Mouse (Mus musculus) stomach, embryonic 15.5 days (tissue): ENCODE measurements around the gene Cdh4. TPM values are rescaled to one million over a fixed set of nuclear protein-coding genes. Genes with fewer than 3 reads are reported as not detected.
A peak's percentile ranks its signal among the peaks of the same experiment; 100 is the strongest.

ENCODE experiments used
- ATAC-seq: fragments of 200-750 bp; cut with Nextera tagmentation; 2 replicates; pipeline ENCODE4 v1.8.0; 2017; ENCODE audit warnings: low read depth, moderate number of reproducible peaks, moderate TSS enrichment; ENCODE audit not compliant: insufficient read depth, low FRiP score
- H3K27ac ChIP-seq: fragments of 300-500 bp; sonication (generic); 2 replicates; pipeline ENCODE4 v1.5.1; 2015; ENCODE audit warnings: mild to moderate bottlenecking, inconsistent platforms
- H3K27me3 ChIP-seq: fragments of 300-500 bp; sonication (generic); replicated peaks from 2 replicates; pipeline ENCODE4 v1.6.1; 2015; ENCODE audit warnings: inconsistent platforms
- H3K36me3 ChIP-seq: fragments of 300-500 bp; sonication (generic); 2 replicates; pipeline ENCODE4 v1.6.1; 2015; ENCODE audit warnings: inconsistent platforms
- H3K4me1 ChIP-seq: fragments of 300-500 bp; sonication (generic); 2 replicates; pipeline ENCODE4 v1.6.1; 2015; ENCODE audit warnings: inconsistent platforms
- H3K4me2 ChIP-seq: fragments of 300-500 bp; sonication (generic); 2 replicates; pipeline ENCODE4 v1.6.1; 2015; ENCODE audit warnings: mild to moderate bottlenecking, inconsistent platforms
- H3K4me3 ChIP-seq: fragments of 300-500 bp; sonication (generic); replicated peaks from 2 replicates; pipeline ENCODE4 v1.5.1; 2015; ENCODE audit warnings: inconsistent platforms
- H3K9ac ChIP-seq: fragments of 300-500 bp; sonication (generic); 2 replicates; pipeline ENCODE4 v1.6.1; 2015; ENCODE audit warnings: inconsistent platforms
- H3K9me3 ChIP-seq: fragments of 300-500 bp; sonication (generic); 2 replicates; pipeline ENCODE4 v1.6.1; 2016; ENCODE audit warnings: inconsistent platforms
- WGBS: fragments of 180-500 bp; shearing (Covaris S2); methylation state at CpG from one replicate; pipeline ENCODE4 v1.1.7; 2015; 5-methylcytosine and 5-hydroxymethylcytosine counted together
- polyA plus RNA-seq: library from polyadenylated mRNA; unstranded; fragments of >200 nt; fragmentation: Nextera tagmentation; extraction: Ambion mirVana; gene quantifications from 2 replicates; pipeline ENCODE4 v1.2.1, GENCODE M21; 2015

The Cdh4 gene
- polyA plus RNA-seq, 1 experiment from 2014 or later: 3.6 TPM

GRCm38 (mm10) chr2:179581058-179581457 is 138.8 kb downstream of the Cdh4 start:
- H3K4me1 ChIP-seq: no peaks in the 10 kb centered on the region
- no peak overlapping the region for H3K9ac ChIP-seq
- no peaks in the 10 kb centered on the region for H3K9me3 ChIP-seq
- ATAC-seq: no peak
- no peak overlapping the region for H3K27ac ChIP-seq
- no peak overlapping the region for H3K4me3 ChIP-seq
- no peak overlapping the region for H3K4me2 ChIP-seq
- H3K36me3 ChIP-seq: no peaks in the 10 kb centered on the region
- H3K27me3 ChIP-seq: no peaks in the 10 kb centered on the region
- WGBS: 68% methylated on average over 5 of the region's 5 CpGs

- Histone ChIP-seq H3K27me3 (no peaks in the 10 kb centered on the region), H3K4me3 (no peak overlapping the region), H3K27ac (no peak overlapping the region), H3K4me1 (no peaks in the 10 kb centered on the region), H3K9me3 (no peaks in the 10 kb centered on the region), H3K9ac (no peak overlapping the region), H3K4me2 (no peak overlapping the region), H3K36me3 (no peaks in the 10 kb centered on the region)
- no peak for ATAC-seq
- WGBS: 70% methylated on average over 16 of the region's 16 CpGs
Observed at GRCm38 (mm10) chr2:179582966-179583365, 140.7 kb downstream of the Cdh4 start.

DNA sequence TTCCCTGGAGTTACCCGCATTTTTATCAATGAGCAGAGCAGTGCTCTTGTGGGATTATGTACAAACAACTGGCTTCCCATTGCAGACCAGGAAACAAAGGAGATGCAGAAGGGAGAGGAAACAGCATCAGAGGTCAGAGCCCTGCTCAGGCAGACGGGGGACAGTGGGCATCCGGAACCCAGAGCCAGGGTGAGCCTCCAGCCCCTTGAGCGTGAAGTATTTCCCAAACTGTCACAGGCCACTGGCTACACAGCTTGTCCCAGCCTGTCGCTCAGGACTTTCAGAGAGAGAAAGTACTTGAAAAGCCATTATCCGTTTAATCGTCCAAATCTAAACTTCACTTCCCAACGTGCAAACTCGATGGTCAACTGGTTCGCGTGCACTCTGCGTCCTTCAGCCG is 142.4 kb downstream of the Cdh4 start:
- Histone ChIP-seq H3K27me3 (no peaks in the 10 kb centered on the region), H3K9ac (no peak overlapping the region), H3K36me3 (no peaks in the 10 kb centered on the region), H3K27ac (no peak overlapping the region), H3K4me2 (no peak overlapping the region), H3K4me3 (no peak overlapping the region), H3K9me3 (no peaks in the 10 kb centered on the region), H3K4me1 (no peaks in the 10 kb centered on the region)
- 64% methylated on average over 13 of the region's 13 CpGs for WGBS
- ATAC-seq: no peak

DNA sequence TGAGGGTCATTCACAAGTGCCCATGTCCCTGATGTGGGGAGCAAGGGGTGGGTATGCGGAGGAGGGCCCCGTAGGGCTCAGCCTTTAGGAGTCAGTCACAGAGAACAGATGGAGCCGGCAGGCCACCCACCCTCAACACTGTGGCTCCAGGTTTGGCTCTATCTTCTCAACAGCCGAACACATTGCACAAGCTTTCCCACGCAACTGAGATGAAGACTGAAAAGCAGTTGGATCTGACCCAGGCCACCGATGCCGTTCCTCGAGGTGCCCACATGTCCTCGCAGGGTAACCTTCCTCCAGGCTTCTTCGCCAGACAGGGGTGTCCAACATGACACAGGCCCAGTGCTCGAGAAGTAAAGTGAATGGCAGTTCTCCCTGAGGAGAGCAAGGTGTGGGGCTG is 144.2 kb downstream of the Cdh4 start:
- 87% methylated on average over 11 of the region's 11 CpGs for WGBS
- no peak for ATAC-seq
- no peak overlapping the region for H3K27ac ChIP-seq

GRCm38 (mm10) chr2:179587069-179587468 is 144.8 kb downstream of the Cdh4 start:
- no peak overlapping the region for H3K27ac ChIP-seq
- WGBS: 78% methylated on average over 2 of the region's 2 CpGs
- no peaks in the 10 kb centered on the region for H3K4me1 ChIP-seq
- no peak for ATAC-seq
- H3K36me3 ChIP-seq: no peaks in the 10 kb centered on the region
- no peaks in the 10 kb centered on the region for H3K27me3 ChIP-seq
- no peak overlapping the region for H3K9ac ChIP-seq
- H3K9me3 ChIP-seq: no peaks in the 10 kb centered on the region
- H3K4me2 ChIP-seq: no peak overlapping the region
- H3K4me3 ChIP-seq: no peak overlapping the region

More for the DNA sequence above, 144.2 kb downstream of the Cdh4 start:
- Histone ChIP-seq H3K9ac (no peak overlapping the region), H3K4me2 (no peak overlapping the region), H3K36me3 (no peaks in the 10 kb centered on the region), H3K27me3 (no peaks in the 10 kb centered on the region), H3K4me1 (no peaks in the 10 kb centered on the region), H3K9me3 (no peaks in the 10 kb centered on the region), H3K4me3 (no peak overlapping the region)

GRCm38 (mm10) chr2:179591661-179592060 is 149.4 kb downstream of the Cdh4 start:
- H3K27me3 ChIP-seq: no peaks in the 10 kb centered on the region
- no peak overlapping the region for H3K27ac ChIP-seq
- 56% methylated on average over 5 of the region's 5 CpGs for WGBS
- no peak for ATAC-seq
- no peak overlapping the region for H3K9ac ChIP-seq
- H3K4me3 ChIP-seq: no peak overlapping the region
- no peaks in the 10 kb centered on the region for H3K4me1 ChIP-seq
- no peaks in the 10 kb centered on the region for H3K9me3 ChIP-seq
- H3K4me2 ChIP-seq: no peak overlapping the region
- H3K36me3 ChIP-seq: no peaks in the 10 kb centered on the region

- no peaks in the 10 kb centered on the region for H3K27me3 ChIP-seq
- H3K9me3 ChIP-seq: no peaks in the 10 kb centered on the region
- H3K4me1 ChIP-seq: no peaks in the 10 kb centered on the region
- H3K27ac ChIP-seq: no peak overlapping the region
- no peak overlapping the region for H3K9ac ChIP-seq
- whole genome bisulfite sequencing: 73% methylated on average over 4 of the region's 4 CpGs
- H3K36me3 ChIP-seq: no peaks in the 10 kb centered on the region
- H3K4me2 ChIP-seq: no peak overlapping the region
- ATAC-seq: no peak
- no peak overlapping the region for H3K4me3 ChIP-seq
Observed at GRCm38 (mm10) chr2:179595013-179595412, 152.8 kb downstream of the Cdh4 start.

DNA sequence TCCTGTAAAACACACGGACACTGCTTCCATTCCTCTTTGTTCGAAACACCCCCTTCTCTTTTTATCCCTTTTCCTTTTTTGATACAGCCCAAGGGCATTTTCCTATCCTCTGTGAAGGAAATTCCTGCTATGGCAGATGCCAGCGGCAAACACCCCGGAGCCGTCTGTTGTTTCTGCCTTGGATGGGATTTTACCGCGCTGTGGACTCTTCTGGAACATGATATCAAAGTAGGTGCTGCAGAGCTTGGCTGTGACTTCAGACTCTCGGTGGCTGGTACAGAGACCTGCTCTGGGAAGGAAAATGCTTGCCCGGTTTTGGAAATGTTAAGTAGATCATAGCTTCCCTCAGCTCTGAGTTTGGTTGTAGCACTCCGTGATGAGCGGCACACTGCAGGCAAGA is 156.7 kb downstream of the Cdh4 start:
- Histone ChIP-seq H3K9me3 (no peaks in the 10 kb centered on the region), H3K27me3 (no peaks in the 10 kb centered on the region), H3K27ac (no peak overlapping the region), H3K4me2 (no peak overlapping the region), H3K9ac (no peak overlapping the region), H3K36me3 (no peaks in the 10 kb centered on the region), H3K4me1 (no peaks in the 10 kb centered on the region), H3K4me3 (no peak overlapping the region)
- ATAC-seq: no peak
- WGBS: 84% methylated on average over 11 of the region's 11 CpGs

GRCm38 (mm10) chr2:179599886-179600285 is 157.7 kb downstream of the Cdh4 start:
- no peak overlapping the region for H3K4me2 ChIP-seq
- no peaks in the 10 kb centered on the region for H3K9me3 ChIP-seq
- H3K36me3 ChIP-seq: no peaks in the 10 kb centered on the region
- no peaks in the 10 kb centered on the region for H3K27me3 ChIP-seq
- no peaks in the 10 kb centered on the region for H3K4me1 ChIP-seq
- 63% methylated on average over 1 of the region's 1 CpGs for WGBS
- no peak overlapping the region for H3K27ac ChIP-seq
- ATAC-seq: no peak
- H3K9ac ChIP-seq: no peak overlapping the region
- no peak overlapping the region for H3K4me3 ChIP-seq

GRCm38 (mm10) chr2:179600347-179600746 is 158.1 kb downstream of the Cdh4 start:
- Histone ChIP-seq H3K27me3 (no peaks in the 10 kb centered on the region), H3K9me3 (no peaks in the 10 kb centered on the region), H3K9ac (no peak overlapping the region), H3K27ac (no peak overlapping the region), H3K4me3 (no peak overlapping the region), H3K4me2 (no peak overlapping the region), H3K4me1 (no peaks in the 10 kb centered on the region), H3K36me3 (no peaks in the 10 kb centered on the region)
- 72% methylated on average over 2 of the region's 2 CpGs for WGBS
- ATAC-seq: peak; percentile 22; the same call in 1 of the 2 replicates

- no peak overlapping the region for H3K27ac ChIP-seq
- 78% methylated on average over 9 of the region's 9 CpGs for WGBS
- no peaks in the 10 kb centered on the region for H3K9me3 ChIP-seq
- no peak for ATAC-seq
- no peak overlapping the region for H3K4me3 ChIP-seq
- H3K9ac ChIP-seq: no peak overlapping the region
- H3K4me2 ChIP-seq: no peak overlapping the region
- H3K27me3 ChIP-seq: no peaks in the 10 kb centered on the region
- no peaks in the 10 kb centered on the region for H3K4me1 ChIP-seq
- H3K36me3 ChIP-seq: no peaks in the 10 kb centered on the region
Observed at GRCm38 (mm10) chr2:179601167-179601566, 158.9 kb downstream of the Cdh4 start.

DNA sequence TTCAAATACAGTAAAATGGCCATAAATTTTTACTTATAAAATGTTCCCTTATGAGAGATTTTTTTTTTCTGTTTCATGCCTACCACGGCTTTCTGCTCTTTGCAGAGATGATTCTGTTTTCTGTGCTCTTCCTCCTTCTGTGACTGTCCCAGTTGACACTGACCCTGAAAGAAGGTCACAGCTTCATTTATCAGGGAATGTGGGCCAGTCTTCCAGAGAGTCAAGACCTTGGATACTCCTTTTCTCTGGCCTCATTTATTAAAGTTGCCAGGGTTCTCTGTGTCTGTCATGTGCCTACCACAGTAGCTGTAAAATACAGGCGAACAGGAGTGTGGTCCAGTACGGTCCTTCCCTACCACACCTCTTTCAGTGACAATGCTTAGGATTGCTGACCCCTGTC is 162.5 kb downstream of the Cdh4 start:
- Histone ChIP-seq H3K9me3 (no peaks in the 10 kb centered on the region), H3K4me2 (no peak overlapping the region), H3K27me3 (no peaks in the 10 kb centered on the region), H3K36me3 (no peaks in the 10 kb centered on the region), H3K4me3 (no peak overlapping the region), H3K27ac (no peak overlapping the region), H3K9ac (no peak overlapping the region), H3K4me1 (no peaks in the 10 kb centered on the region)
- no peak for ATAC-seq
- 76% methylated on average over 3 of the region's 3 CpGs for WGBS

GRCm38 (mm10) chr2:179605255-179605654 is 163.0 kb downstream of the Cdh4 start:
- Histone ChIP-seq H3K9ac (no peak overlapping the region), H3K27ac (no peak overlapping the region), H3K9me3 (no peaks in the 10 kb centered on the region), H3K4me3 (no peak overlapping the region), H3K36me3 (no peaks in the 10 kb centered on the region), H3K27me3 (no peaks in the 10 kb centered on the region), H3K4me1 (no peaks in the 10 kb centered on the region), H3K4me2 (no peak overlapping the region)
- no peak for ATAC-seq
- 66% methylated on average over 10 of the region's 10 CpGs for WGBS
